Mouse (Mus musculus): ENCODE results near the gene Gng7.

DNA sequence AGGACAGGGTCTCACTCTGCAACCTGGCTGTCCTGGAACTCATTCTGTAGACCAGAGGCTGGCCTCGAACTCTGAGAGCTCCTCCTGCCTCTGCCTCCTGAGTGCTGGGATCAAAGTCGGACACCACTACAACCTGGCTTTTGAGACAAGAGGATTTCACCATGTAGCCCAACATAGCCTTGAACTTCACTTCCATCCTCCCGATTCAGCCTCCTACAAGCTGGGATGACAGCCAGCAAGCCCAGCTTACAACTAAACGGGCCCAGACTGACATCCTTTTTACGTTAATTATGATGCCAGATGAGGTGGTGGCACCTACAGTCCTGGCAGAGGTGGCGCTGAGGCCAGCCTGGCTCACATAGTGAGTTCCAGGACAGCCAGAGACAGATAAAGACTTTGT is 44.2 kb upstream of the Gng7 start:
- TF ChIP-seq CTCF (IDR thresholded peaks at IDR 0.05; ENCODE audit: insufficient read depth, low read depth, low read length) (no peak), POLR2A (IDR thresholded peaks at IDR 0.05; ENCODE audit: insufficient read depth, low read depth, low read length) (no peak)

Data from olfactory bulb, adult 2 months (tissue).